Mouse (Mus musculus): ENCODE data around the gene Dohh. TPM values are rescaled to one million over a fixed set of nuclear protein-coding genes. Genes with fewer than 3 reads are reported as not detected.
A peak's percentile ranks its signal among the peaks of the same experiment; 100 is the strongest.

Dohh gene
- polyA plus RNA-seq, 1 experiment from 2014 or later: 71.9 TPM

- Histone ChIP-seq H3K27ac (peak overlapping the region; percentile 81), H3K27me3 (peaks cover 37% of the 10 kb centered on the region), H3K9me3 (no peaks in the 10 kb centered on the region), H3K4me1 (replicated peaks) (peaks cover 47% of the 10 kb centered on the region), H3K4me3 (replicated peaks) (peak overlapping the region; percentile 94), H3K4me2 (peak overlapping the region; percentile 92), H3K36me3 (peaks cover 30% of the 10 kb centered on the region), H3K9ac (replicated peaks) (peak overlapping the region; percentile 91)
- no peak for ATAC-seq (ENCODE audit: insufficient number of reproducible peaks, insufficient read depth, low FRiP score, low TSS enrichment, low read depth)
- 5% methylated on average over 12 of the region's 12 CpGs for WGBS
These were observed 35.1 kb upstream of the Dohh start for GRCm38 (mm10) chr10:81349146-81349545.

GRCm38 (mm10) chr10:81349961-81350350, 34.3 kb upstream of the Dohh start:
- no peaks in the 10 kb centered on the region for H3K9me3 ChIP-seq
- peak overlapping the region; percentile 94 for H3K4me3 ChIP-seq (replicated peaks)
- peaks cover 47% of the 10 kb centered on the region for H3K4me1 ChIP-seq (replicated peaks)
- peaks cover 30% of the 10 kb centered on the region for H3K36me3 ChIP-seq
- peak overlapping the region; percentile 91 for H3K9ac ChIP-seq (replicated peaks)
- peak; percentile 4; the same call in 1 of the 2 replicates for ATAC-seq (ENCODE audit: insufficient number of reproducible peaks, insufficient read depth, low FRiP score, low TSS enrichment, low read depth)
- peak overlapping the region; percentile 81 for H3K27ac ChIP-seq
- 0% methylated on average over 28 of the region's 29 CpGs for WGBS
- H3K27me3 ChIP-seq: peaks cover 29% of the 10 kb centered on the region
- H3K4me2 ChIP-seq: peak overlapping the region; percentile 92

GRCm38 (mm10) chr10:81350351-81351063, 33.7 kb upstream of the Dohh start, which contains the start of gene Hmg20b:
Gene Hmg20b (minus strand): TSS chr10:81350480.
- WGBS: under 1% methylated on average over 54 of the region's 54 CpGs
- peak within 1 kb of the TSS; percentile 94 for H3K4me3 ChIP-seq (replicated peaks)
- peak within 1 kb of the TSS; percentile 91 for H3K9ac ChIP-seq (replicated peaks)
- peak within 1 kb of the TSS; percentile 92 for H3K4me2 ChIP-seq
- ATAC-seq (ENCODE audit: insufficient number of reproducible peaks, insufficient read depth, low FRiP score, low TSS enrichment, low read depth): peak; percentile 90
- H3K27ac ChIP-seq: peak within 1 kb of the TSS; percentile 81
- peaks cover 23% of the 10 kb centered on the region for H3K27me3 ChIP-seq
- no peaks in the 10 kb centered on the region for H3K9me3 ChIP-seq
- peaks cover 47% of the 10 kb centered on the region for H3K4me1 ChIP-seq (replicated peaks)
- peaks cover 25% of the 10 kb centered on the region for H3K36me3 ChIP-seq

GRCm38 (mm10) chr10:81351678-81352291, 32.4 kb upstream of the Dohh start:
- ATAC-seq (ENCODE audit: insufficient number of reproducible peaks, insufficient read depth, low FRiP score, low TSS enrichment, low read depth): no peak
- no peak overlapping the region for H3K4me3 ChIP-seq (replicated peaks)
- no peak overlapping the region for H3K27ac ChIP-seq
- no peak overlapping the region for H3K4me2 ChIP-seq
- WGBS: 21% methylated on average over 9 of the region's 9 CpGs
- H3K27me3 ChIP-seq: 0 out of 2 replicates have a peak, but pooled peaks cover 12% of the 10 kb centered on the region
- H3K9me3 ChIP-seq: no peaks in the 10 kb centered on the region
- H3K4me1 ChIP-seq (replicated peaks): peaks cover 48% of the 10 kb centered on the region
- H3K36me3 ChIP-seq: peaks cover 19% of the 10 kb centered on the region
- H3K9ac ChIP-seq (replicated peaks): no peak overlapping the region

GRCm38 (mm10) chr10:81354738-81355477, 29.3 kb upstream of the Dohh start:
- Histone ChIP-seq H3K9ac (replicated peaks) (no peak overlapping the region), H3K9me3 (no peaks in the 10 kb centered on the region), H3K4me2 (no peak overlapping the region), H3K4me3 (replicated peaks) (no peak overlapping the region), H3K27ac (no peak overlapping the region), H3K36me3 (no peaks in the 10 kb centered on the region), H3K27me3 (peaks cover 12% of the 10 kb centered on the region; the same call in 1 of the 2 replicates), H3K4me1 (replicated peaks) (peaks cover 48% of the 10 kb centered on the region)
- ATAC-seq (ENCODE audit: insufficient number of reproducible peaks, insufficient read depth, low FRiP score, low TSS enrichment, low read depth): no peak
- 67% methylated on average over 9 of the region's 9 CpGs for WGBS

GRCm38 (mm10) chr10:81355533-81355932, 28.7 kb upstream of the Dohh start:
- Histone ChIP-seq H3K4me2 (no peak overlapping the region), H3K36me3 (no peaks in the 10 kb centered on the region), H3K4me3 (replicated peaks) (no peak overlapping the region), H3K27ac (no peak overlapping the region), H3K9ac (replicated peaks) (no peak overlapping the region; the same call in 1 of the 2 replicates), H3K4me1 (replicated peaks) (peaks cover 50% of the 10 kb centered on the region), H3K27me3 (peaks cover 12% of the 10 kb centered on the region; the same call in 1 of the 2 replicates), H3K9me3 (no peaks in the 10 kb centered on the region)
- 86% methylated on average over 4 of the region's 4 CpGs for WGBS
- ATAC-seq (ENCODE audit: insufficient number of reproducible peaks, insufficient read depth, low FRiP score, low TSS enrichment, low read depth): no peak

GRCm38 (mm10) chr10:81356352-81356990, 27.8 kb upstream of the Dohh start:
- no peaks in the 10 kb centered on the region; the same call in 1 of the 2 replicates for H3K36me3 ChIP-seq
- H3K9ac ChIP-seq (replicated peaks): 0 out of 2 replicates have a peak overlapping the region, but pooled peaks have one; percentile 12
- H3K27ac ChIP-seq: no peak overlapping the region
- H3K4me3 ChIP-seq (replicated peaks): peak overlapping the region; percentile 75; the same call in 1 of the 2 replicates
- no peak for ATAC-seq (ENCODE audit: insufficient number of reproducible peaks, insufficient read depth, low FRiP score, low TSS enrichment, low read depth)
- H3K4me1 ChIP-seq (replicated peaks): peaks cover 48% of the 10 kb centered on the region
- H3K4me2 ChIP-seq: peak overlapping the region; percentile 94
- 44% methylated on average over 12 of the region's 12 CpGs for WGBS
- H3K27me3 ChIP-seq: peaks cover 12% of the 10 kb centered on the region; the same call in 1 of the 2 replicates
- H3K9me3 ChIP-seq: no peaks in the 10 kb centered on the region

GRCm38 (mm10) chr10:81356991-81357844, 27.0 kb upstream of the Dohh start, which contains the start of gene Mfsd12:
Gene Mfsd12 (plus strand): TSS chr10:81357491.
- Histone ChIP-seq H3K4me1 (replicated peaks) (peaks cover 42% of the 10 kb centered on the region), H3K27me3 (peaks cover 18% of the 10 kb centered on the region; the same call in 1 of the 2 replicates), H3K9me3 (no peaks in the 10 kb centered on the region), H3K9ac (replicated peaks) (peak within 1 kb of the TSS; percentile 78), H3K27ac (no peak within 1 kb of the TSS), H3K36me3 (peaks cover 6% of the 10 kb centered on the region; the same call in 1 of the 2 replicates), H3K4me3 (replicated peaks) (peak within 1 kb of the TSS; percentile 75), H3K4me2 (peak within 1 kb of the TSS; percentile 94)
- 2% methylated on average over 79 of the region's 79 CpGs for WGBS
- ATAC-seq (ENCODE audit: insufficient number of reproducible peaks, insufficient read depth, low FRiP score, low TSS enrichment, low read depth): peak; percentile 73

GRCm38 (mm10) chr10:81358209-81358608, 26.0 kb upstream of the Dohh start:
- H3K27ac ChIP-seq: no peak overlapping the region
- H3K4me3 ChIP-seq (replicated peaks): peak overlapping the region; percentile 75
- peaks cover 16% of the 10 kb centered on the region; the same call in 1 of the 2 replicates for H3K36me3 ChIP-seq
- H3K9me3 ChIP-seq: no peaks in the 10 kb centered on the region
- peak overlapping the region; percentile 78 for H3K9ac ChIP-seq (replicated peaks)
- ATAC-seq (ENCODE audit: insufficient number of reproducible peaks, insufficient read depth, low FRiP score, low TSS enrichment, low read depth): no peak
- H3K4me2 ChIP-seq: peak overlapping the region; percentile 94
- peaks cover 43% of the 10 kb centered on the region for H3K4me1 ChIP-seq (replicated peaks)
- peaks cover 28% of the 10 kb centered on the region for H3K27me3 ChIP-seq
- WGBS: 38% methylated on average over 4 of the region's 4 CpGs

GRCm38 (mm10) chr10:81358841-81359240, 25.4 kb upstream of the Dohh start:
- ATAC-seq (ENCODE audit: insufficient number of reproducible peaks, insufficient read depth, low FRiP score, low TSS enrichment, low read depth): no peak
- Histone ChIP-seq H3K27ac (no peak overlapping the region), H3K27me3 (peaks cover 35% of the 10 kb centered on the region), H3K4me2 (peak overlapping the region; percentile 94; the same call in 1 of the 2 replicates), H3K9ac (replicated peaks) (peak overlapping the region; percentile 78; the same call in 1 of the 2 replicates), H3K9me3 (no peaks in the 10 kb centered on the region), H3K4me1 (replicated peaks) (peaks cover 50% of the 10 kb centered on the region), H3K36me3 (peaks cover 16% of the 10 kb centered on the region; the same call in 1 of the 2 replicates), H3K4me3 (replicated peaks) (no peak overlapping the region)
- whole genome bisulfite sequencing: 56% methylated on average over 1 of the region's 1 CpGs
